Mouse (Mus musculus) induced T-regulatory cell, adult 2 months (primary cell): ENCODE data around the gene Tmod4.

Source experiments
- DNase-seq: peaks from one replicate; pipeline ENCODE4 v3.0.0-alpha.2; 2012; ENCODE audit warnings: low read depth

The Tmod4 gene

DNA sequence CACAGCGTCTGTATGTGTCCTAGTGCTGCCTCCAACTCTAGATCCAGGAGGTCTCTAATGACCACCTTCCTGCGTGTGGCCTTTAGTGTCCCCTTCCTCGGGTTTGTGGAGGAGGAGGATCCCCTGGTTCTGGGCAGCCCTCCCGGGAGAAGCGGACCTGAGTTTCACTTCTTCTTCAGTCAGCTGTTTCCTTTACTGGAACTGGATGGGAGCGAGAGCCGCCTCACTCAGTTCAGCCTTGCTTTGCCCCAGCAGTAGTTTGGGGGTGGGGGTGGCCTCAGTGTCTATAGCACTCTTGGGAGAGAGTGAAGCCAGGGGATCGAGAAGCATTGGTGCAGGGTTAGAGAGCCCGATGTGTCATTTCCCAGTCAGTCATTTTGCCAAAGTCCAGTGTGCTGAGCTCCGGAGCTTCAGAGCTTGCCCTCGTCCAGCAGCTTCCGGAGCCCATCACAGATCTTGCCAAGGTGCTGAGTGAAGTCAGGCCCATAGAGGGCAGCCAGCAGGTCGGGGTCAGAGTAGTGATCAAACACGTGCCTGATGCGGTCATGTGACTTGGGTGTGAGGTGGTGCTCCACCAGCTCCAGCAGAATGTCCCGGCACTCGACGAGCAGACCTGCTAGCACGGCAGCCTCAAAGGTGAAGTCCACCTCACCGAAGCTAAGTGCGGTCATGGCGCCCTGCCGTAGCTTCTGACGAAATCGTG, 15.5 kb downstream of the Tmod4 start:
- DNase-seq = peak; percentile 16

- DNase-seq = peak; percentile 24
Measured at GRCm38 (mm10) chr3:95140289-95140595, 16.0 kb downstream of the Tmod4 start.

DNA sequence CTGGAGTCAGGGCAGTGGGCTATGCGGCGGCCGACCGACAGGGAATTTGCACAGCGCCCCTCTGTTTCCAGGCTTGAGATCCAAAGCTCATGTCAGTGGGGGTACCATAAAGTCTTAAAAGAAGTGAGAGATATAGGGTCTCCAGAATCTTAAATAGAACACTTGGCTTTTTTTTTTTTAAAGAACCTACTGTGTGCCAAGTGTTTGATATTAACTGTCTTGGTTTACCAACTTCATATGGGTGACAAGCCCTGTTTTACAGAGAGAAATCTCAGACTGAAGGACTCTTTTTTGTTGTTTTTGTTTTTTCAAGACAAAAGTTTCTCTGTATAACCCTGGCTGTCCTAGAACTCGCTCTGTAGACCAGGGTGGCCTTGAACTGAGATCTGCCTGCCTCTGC, 16.5 kb downstream of the Tmod4 start:
- DNase-seq = no peak

GRCm38 (mm10) chr3:95141474-95141873, 17.2 kb downstream of the Tmod4 start:
- peak; percentile 86 for DNase-seq

DNA sequence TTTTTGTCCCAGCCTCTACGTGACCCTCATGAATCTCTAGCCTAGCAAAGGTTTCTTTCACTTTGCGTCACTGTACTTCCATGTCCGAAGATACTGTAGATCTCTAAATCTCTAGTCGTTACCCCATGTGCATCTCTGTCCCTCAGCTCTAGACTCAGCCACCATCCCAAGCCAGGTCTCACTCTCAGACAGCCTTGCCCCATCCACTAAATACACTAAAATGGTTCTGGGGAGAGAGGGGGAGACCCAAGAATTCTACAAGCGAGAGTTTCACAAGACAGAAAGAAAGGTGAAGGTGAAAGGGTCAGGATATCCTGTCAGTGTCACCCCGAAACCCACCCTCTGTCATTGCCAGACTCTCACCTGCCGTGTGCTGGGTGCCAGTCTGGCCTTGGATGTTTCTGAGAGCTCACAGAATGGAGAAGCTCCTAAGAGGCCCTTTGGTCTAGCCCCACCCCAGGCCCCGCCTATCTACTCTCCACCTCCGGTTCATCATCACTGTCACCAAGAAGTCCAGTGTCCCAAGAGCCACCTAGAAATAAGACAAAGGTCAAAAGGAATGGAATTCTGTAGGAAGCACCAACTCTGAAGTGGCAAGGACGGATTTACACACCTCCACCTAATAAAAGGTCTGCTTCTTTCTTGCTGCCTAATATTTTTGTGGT, 17.8 kb downstream of the Tmod4 start, which contains the start of gene Tnfaip8l2:
TSS of gene Tnfaip8l2 (minus strand) at position 409 of the 665 bp plus-strand sequence.
- peak; percentile 84 for DNase-seq

DNA sequence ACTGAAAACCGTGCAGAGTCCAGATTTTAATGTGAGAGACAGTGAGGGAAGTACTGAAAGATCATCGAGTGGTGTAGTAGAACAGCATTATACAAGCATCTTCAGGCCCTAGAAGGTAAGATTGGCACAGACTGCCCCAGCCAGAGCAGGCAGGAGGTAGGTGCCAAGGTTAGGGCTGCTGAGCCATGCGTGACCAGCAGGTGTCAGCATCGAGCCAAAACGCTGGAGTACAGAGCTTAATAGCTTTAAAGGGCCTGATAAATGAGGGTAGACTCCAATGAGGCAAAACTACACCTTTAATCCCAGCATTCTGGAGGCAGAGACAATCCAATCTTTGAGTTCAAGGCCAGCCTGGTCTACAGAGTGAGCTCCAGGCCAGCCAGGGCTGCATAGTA, 18.3 kb downstream of the Tmod4 start:
- peak; percentile 96 for DNase-seq

DNA sequence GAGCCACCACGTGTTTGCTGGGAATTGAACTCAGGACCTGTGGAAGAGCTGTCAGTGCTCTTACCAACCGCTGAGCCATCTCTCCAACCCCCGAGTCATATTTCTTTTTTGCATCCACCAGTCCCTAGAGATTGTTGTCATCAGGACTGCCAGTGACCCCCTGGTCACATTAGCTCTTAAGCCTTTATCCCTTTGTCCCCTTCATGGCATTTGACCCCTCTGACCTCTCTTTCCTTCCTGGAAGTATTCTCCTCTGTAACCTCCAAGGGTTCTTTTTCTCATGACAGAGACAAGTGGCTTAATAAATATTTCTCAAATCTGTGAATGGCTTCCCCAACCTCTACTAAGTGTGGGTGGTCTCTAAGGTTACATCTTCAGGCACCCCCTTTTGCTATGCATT, 23.6 kb downstream of the Tmod4 start:
- DNase-seq = no peak

GRCm38 (mm10) chr3:95153874-95154273, 29.6 kb downstream of the Tmod4 start:
- peak; percentile 85 for DNase-seq

DNA sequence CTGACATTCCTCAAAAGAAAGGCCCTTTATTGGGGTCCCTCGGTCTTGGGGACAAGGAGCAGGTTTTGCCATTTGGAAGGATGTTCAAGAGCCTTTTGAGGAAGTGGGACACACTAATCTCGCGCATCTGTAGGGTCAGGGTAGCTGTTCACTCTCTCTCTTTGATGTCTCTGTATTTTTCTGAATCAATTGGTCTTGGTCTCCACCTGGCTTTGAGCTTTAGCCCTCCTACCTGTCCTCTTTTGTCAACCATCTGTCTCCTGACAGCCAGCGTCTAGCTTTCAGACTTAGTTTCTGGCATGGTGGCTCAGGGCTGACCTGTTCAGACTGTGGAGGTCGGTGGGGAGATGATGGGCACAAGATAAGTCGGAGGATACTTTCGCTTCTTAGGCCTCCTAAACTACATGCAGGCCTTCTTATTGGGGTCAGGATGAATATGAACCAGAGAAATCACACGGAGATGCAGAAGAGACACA, 35.3 kb downstream of the Tmod4 start:
- no peak for DNase-seq

DNA sequence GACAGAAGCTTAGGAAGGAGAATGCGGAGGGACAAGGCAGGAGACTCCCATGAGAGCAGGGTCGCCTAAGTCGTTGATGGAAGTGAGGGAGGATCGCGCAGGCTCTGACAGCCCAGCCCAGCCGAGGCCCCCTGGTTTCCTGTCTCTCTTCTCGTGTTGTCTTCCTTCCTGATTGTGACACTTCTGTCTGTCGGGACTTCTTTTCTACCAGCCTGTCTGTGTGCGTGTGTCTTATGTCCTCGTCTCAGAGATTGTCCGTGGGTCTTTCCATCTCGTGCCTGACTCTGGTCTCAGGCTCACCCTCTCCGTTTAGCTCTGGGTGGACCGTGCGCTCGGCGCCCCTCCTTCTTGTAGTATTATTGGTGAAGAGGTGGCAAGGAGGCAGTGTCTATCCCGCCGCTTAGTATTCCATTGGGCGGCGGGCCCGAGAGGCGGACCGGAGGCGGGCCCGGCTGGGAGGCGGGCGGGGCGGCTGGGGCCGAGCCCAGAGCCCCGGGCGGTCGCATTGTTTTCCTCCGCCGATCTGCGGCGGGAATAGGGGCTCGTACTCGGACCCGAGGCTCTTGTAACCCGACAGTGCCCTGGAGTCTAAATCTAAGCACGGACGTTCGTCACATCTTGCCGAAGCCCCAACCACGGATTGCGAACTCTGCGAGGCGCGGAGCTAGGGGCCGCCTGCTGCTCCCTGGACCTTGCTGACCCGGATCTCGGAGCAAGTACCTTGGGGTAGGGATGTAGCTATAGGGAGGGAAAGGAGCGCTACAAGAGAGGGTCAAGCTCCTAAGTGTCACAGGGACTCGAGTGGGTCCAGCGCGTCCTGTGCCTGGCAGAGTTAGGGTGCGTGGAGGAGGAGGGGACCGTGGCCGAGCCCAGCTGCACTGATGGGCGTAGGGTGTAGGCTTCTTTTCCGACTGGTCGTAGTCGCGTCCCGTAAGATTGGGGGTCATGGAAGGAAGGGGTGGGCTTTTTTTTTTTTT, 36.0 kb downstream of the Tmod4 start, which contains the start of gene Sema6c:
TSS of gene Sema6c (plus strand) at position 471 of the 977 bp plus-strand sequence.
- DNase-seq = peak; percentile 93

GRCm38 (mm10) chr3:95161041-95161551, 36.8 kb downstream of the Tmod4 start:
- DNase-seq = peak; percentile 34

DNA sequence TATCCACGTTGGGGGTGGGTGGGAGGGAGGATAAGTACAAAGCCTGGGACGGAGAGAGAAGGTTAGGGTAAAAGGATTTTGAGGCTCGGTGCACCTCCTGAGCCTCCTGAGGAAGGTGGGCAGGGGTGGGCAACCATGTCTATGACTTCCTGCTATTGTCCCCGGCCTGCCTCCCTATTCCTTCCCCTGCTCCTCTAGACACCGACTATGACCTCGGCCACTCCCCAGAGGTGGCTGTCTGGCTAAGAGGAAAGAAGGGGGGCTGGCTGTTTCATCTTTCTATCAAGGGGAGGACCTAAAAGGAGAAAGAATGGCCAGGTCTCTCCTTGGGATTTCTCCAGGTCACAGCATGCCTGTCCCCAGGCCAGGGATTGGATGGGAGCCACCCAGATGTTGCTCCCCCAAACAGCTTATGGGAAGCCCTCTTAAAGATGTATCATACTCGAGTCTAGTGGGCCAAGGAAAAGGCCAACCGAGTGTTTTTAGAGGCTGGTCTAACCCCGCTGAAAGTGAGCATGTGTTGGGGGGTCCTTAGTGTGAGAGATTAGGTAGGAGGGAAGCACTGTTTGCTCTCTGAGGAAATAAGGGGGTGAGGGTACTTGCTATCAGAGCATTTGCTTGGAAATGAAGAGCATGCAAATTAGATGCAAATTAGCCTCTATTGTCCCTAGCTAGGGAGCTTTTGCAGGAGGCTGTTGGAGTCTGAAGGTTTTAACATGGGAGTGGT, 37.5 kb downstream of the Tmod4 start:
- DNase-seq = peak; percentile 30

GRCm38 (mm10) chr3:95162345-95162628, 38.0 kb downstream of the Tmod4 start:
- no peak for DNase-seq

- no peak for DNase-seq
Measured at GRCm38 (mm10) chr3:95163419-95164255, 39.4 kb downstream of the Tmod4 start.

DNA sequence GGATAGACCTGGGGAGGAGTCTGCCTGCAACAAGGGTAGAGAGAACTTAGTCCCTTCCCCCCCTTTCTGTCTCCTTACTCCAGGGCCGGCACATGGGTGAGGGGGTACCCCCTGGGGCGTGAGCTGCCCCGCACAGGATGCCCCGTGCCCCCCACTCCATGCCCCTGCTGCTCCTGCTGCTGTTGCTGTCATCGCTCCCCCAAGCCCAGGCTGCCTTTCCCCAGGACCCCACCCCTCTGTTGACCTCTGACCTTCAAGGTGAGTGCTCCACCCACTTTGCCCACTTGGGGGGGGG, 39.9 kb downstream of the Tmod4 start:
- no peak for DNase-seq

DNA sequence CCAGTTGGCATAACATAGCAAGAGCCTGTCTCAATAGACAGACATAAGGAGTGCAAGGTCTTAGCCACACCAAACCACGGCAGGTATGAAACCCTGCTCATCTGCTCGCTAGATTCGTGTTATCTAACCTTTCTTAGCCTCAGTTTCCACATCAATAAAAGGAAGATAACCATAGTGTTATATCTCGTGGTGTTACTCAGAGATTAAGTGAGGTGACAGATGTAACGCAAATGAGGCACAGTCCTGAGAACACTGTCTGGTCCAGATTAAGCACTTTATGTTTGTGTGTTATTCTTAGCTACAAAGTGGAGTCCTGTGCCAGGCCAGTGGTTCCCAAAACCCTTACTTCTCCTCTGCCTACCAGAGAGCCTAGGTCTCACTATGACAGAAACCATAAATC, 40.6 kb downstream of the Tmod4 start:
- no peak for DNase-seq

DNA sequence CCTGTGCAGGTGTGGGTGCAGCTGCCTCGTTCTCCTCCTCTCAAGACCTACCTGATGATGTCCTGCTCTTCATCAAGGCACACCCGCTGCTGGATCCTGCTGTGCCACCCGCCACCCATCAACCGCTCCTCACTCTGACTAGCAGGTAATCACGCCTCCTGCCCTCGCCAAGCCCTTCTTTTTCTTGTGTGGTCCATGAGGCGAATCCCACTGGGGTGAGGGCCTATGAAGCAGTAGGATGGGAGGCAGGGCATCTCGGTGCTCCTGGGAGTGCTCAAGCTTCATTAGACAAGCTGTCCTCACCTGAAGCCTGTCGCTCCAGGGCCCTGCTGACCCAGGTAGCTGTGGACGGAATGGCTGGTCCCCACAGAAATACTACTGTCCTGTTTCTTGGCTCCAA, 45.7 kb downstream of the Tmod4 start:
- no peak for DNase-seq

DNA sequence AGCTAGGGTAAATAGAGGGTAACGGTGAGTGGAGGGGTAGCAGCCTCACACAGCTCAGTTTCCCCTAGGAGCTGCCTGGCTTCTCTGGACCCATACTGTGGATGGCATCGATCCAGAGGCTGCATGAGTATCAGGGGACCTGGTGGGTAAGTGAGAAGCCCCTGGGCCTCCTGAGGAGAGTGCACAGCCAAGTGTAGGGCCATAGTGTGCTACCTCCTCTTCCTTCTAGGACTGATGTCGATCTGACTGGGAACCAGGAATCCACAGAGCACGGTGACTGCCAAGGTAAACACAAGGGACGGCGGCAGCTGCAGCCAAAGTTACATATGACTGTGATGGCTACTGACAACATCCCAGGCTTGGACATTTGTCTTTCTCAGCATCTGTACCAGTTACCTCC, 46.8 kb downstream of the Tmod4 start:
- no peak for DNase-seq

- DNase-seq = no peak
Measured at GRCm38 (mm10) chr3:95172526-95173255, 48.4 kb downstream of the Tmod4 start.

DNA sequence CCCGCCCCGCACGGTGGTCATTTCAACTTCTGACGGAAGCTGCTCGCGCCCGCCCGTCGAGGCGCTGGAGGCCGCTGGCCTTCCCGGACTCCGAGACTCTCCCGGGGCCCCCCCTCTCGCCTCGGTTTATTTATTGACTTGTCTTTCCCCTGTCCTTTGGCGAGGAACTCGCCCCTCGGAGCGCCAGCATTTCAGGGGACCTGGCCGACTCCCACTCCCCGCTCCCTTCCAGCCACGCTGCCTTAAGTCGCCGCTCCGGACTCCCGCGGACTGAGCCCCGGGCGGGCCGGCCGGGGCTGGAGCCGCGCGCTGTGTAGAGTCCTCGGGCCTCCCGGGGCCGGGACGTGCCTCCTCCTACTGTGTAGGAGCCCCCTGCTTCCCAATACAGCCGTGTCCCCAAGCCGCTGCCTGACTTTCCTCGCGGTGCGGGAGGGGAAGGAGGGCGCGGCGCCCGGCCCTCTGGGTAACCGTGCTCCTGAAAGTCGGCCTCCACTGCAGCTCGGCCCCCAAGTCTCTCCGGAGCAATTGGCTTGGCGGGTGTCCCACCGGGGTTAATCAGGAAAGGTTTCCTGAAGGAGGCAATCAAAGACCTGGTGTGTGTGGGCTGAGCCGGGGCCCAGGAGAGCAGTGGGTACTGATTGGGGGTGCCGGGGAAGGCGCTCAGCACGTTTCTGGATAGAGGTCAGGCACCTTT, 49.1 kb downstream of the Tmod4 start:
- peak; percentile 34 for DNase-seq
